Mouse (Mus musculus) retina, postnatal 7 days (tissue): ENCODE measurements at regions not wholly inside any gene's neighbourhood (a gene's known extent, or its start where the extent isn't known, plus 50 kb on each side); places are given as distances from the start of the nearest gene placed in this dataset.
A peak's percentile ranks its signal among the peaks of the same experiment; 100 is the strongest.

ENCODE experiments used
- DNase-seq: peaks from one replicate; pipeline ENCODE4 v3.0.0-alpha.2; 2012; ENCODE audit warnings: low read depth, low spot score

DNA sequence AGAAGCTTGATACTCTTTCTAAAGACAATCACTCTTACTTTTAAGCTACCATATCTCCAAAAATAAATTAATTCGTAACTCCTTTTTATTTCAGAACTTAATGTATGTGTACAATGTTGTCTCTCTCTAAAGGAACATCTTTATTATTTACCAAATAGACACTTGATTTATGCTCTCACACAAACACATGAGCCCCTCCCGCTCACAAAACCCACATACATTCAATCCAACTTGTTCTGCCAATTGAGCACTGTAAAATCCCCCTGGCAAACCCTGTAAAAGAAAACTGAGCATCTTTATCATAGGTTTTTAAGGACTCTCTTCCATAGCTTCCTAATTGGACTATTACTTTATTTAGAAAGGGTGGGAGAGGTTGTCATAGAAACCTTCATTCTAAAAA, 812.5 kb downstream of the Phf3 start:
- no peak for DNase-seq

- DNase-seq: peak; percentile 2
Measured at GRCm38 (mm10) chr1:30060806-30061205, 812.9 kb downstream of the Phf3 start.

GRCm38 (mm10) chr1:30017596-30017995, 856.1 kb downstream of the Phf3 start:
- no peak for DNase-seq

DNA sequence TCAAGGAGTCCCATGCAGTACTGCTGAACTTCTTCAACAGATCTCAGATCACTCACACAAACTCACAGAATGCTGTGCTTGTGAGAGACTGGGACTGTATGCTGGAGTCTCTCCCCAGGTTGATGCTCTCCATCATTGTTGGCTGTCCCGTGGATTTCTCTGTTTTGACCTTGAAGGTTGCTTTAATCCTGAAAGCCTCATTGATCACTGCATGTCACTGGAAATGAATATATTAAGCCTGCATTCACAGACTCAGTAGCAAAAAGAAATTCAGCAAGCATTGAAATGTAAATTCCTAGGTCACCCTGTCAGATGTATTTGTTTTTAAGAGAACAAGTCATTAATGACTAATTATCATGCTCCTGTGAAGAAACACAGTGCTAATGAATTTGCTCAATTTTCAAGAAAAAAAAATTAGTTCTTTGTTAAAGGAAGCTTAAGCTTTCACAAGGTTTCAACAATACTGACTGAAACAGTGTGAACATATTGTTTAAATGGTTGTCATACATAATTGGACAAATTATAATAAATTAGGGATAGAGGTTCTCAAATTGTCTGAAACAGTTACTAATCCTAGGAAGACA, 864.9 kb downstream of the Phf3 start:
- no peak for DNase-seq
